Mouse (Mus musculus): ENCODE results near the gene Med26.

Med26 gene

DNA sequence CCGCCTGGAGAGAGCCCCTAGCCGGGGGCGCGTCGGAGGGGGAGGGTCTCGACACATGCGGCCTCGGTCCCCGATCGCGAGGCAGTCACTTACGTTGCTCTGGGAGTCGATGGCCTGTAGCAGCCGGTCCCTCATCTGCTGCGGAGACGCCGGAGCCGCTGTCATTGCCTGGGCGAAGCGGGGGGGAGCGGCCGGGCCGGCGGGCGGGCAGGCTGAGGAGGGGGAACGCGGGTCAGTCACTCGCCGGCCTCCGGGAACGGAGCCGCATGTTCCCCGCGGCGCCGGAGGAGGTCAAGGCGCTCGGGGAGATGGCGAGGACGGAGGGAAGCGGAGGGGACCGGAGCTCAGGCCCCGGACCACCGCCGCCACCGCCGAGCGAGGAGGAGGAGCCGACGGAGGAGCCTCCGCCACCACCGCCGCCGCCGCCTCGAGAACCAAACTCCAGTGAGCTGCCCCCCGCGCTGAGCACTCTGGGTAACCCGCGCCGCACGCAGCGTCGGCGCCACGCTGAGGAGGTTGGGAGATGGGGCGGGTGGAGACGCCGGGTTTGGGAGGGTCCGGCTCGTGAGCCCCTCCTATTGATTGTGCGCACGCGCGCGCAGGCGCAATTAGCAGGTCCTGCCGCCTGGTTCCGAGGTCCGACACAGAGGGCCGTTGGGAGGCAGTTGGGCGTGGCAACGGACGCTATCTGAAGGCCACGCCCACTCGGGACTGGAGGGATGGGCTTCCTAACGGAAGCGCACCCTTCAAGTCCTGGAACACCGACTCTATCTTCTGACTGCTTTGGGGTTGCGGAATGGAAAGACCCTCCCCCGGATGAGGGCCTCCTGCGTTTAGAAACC lies at the start of gene Med26:
Gene Med26 (minus strand): TSS at position 469 of the 842 bp plus-strand sequence.
- peak; percentile 96 to 98 for DNase-seq

- peak in 1 of 2 experiments; percentile 58 for DNase-seq
Measured at GRCm38 (mm10) chr8:72590198-72590597, 42.1 kb upstream of the Med26 start.

GRCm38 (mm10) chr8:72589286-72589685 lies 41.2 kb upstream of the Med26 start:
- DNase-seq, result no peak

GRCm38 (mm10) chr8:72588865-72589264 lies 40.8 kb upstream of the Med26 start:
- no peak for DNase-seq

GRCm38 (mm10) chr8:72587806-72588205 lies 39.7 kb upstream of the Med26 start:
- DNase-seq, result peak; percentile 72 to 80

GRCm38 (mm10) chr8:72584390-72584789 lies 36.3 kb upstream of the Med26 start:
- DNase-seq, result no peak

DNA sequence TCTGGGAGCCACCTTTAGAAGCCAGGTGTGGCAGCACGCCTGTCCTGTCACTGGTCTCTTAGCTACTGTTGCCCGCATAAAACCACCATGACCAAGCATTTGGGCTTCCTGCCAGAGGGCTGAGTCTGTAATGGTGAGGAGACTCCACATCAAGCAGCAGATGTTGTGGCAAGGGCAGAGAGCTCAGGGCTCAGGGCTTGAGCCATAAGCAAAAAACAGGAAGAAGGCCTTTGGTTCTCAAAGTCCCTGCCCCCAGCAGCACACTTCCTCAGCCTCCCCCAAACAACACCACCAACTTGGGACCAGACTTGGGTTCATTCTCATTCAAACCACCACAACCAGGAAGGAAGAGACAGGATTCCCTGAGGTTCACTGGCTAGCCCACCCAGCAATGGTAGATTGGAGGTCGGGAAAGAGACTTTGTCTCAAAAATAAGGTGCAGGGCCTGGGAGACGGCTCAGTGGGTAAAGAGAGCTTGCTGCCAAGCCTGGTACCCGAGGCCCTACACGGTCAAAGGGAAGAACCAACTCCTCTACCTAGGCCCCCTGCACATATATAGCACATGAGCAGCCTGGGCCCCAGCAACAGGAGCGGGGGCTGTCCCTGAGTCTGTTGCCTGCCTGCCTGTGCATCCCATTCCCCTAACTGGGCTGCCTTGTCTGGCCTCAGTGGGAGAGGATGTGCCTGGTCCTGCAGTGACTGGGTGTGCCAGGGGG lies 35.1 kb upstream of the Med26 start:
- no peak for DNase-seq

DNA sequence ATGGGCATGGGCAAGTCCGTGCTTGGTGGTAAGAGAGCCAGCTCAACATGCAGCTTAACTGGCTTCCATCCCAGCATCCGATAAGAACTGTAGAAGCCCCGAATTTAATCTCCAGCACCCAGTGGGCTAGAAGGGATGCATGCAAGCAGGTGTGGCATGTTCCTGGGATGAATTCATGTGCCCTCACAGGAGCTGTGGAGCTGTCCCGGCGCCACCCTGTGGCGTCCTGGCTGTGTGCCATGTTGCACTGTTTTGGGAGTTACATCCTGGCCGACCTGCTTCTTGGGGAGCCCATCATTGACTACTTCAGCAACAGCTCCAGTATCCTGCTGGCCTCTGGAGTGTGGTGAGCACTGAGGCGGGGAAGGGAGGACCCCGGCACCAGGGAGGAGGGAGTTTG lies 31.3 kb upstream of the Med26 start:
- DNase-seq, result peak; percentile 31 to 54

DNA sequence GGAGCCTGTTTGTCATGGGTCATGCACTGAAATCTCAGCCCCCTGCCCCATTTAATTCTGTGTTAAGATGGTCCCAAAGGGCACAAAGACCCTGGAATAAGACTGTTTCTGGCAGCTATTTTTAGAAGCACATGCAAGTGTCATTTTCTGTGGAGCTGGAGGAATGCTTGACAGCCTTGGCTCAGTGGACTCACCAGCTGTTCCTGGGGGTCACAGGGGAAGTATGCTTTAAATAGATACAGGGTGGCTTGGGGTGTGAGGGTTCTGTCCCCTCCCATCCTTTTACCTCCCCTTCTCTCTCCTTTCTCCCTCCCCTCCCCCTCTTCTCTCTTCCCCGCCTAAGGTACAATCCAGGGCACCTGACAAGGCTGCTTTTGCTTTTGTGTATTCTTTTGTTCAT lies 29.9 kb upstream of the Med26 start:
- DNase-seq, result no peak

DNA sequence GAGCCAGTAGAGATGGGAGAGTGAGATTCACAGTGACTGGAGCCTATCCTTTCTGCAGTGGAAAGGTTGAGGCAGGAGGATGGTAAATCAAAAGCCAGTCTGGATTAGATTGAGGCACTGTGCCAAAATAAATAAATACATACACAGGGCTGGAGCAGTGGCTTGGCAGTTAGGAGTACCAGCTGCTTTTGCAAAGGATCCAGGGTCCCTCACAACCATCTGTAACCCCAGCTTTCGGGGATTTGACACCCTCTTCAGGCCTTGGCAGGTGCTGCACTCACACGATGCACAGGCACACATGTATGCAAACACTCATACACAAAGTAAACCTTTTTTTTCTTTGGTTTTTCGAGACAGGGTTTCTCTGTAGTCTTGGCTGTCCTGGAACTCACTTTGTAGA lies 29.2 kb upstream of the Med26 start:
- DNase-seq, result no peak

GRCm38 (mm10) chr8:72575915-72576314 lies 27.8 kb upstream of the Med26 start:
- DNase-seq, result no peak

DNA sequence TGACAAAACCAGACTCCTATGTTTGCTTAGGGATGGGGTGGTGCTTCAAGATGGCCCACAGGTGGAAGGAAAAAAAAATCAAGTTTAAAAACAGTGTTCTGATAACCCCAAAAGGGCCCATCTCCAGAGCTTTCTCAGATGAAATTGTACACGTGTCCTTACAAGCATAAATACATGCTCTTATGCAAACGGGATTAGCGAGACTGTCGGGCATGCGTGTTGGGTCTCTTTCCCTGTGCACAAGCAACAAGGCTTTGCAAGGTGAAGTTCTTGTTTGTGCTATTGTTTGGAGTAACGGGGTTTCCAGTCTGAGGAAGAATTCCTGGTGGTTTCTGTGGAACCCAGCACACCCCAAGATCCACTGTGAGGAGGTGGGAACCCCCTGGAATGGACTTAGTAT lies 25.4 kb upstream of the Med26 start:
- DNase-seq, result no peak

DNA sequence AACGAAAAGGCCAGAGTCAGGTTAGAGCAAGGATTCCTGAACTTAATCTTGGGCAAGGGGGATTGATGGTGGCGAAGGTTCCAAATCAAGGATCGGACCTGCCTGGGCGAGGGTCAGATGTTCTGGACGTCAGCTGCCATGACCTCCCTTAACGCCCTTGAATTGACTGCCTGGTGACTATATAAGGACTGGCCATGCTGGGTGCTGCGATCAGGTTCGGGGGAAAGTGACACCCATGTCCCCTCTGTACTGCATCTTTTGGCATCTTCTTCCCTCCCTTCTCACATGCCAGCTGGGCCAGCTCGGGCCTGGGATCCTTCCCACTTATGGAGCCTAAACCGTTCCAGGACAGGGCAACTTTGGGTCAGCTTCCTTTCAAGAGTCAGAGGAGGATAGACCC lies 24.4 kb upstream of the Med26 start:
- peak in 1 of 2 experiments; percentile 39 for DNase-seq

- peak; percentile 83 to 89 for DNase-seq
Measured at GRCm38 (mm10) chr8:72571611-72572473, 23.8 kb upstream of the Med26 start, which contains the start of gene Tmem38a. Gene Tmem38a (plus strand): TSS chr8:72572055.

GRCm38 (mm10) chr8:72570633-72571610 lies 22.9 kb upstream of the Med26 start, which contains the start of gene Smim7:
Gene Smim7 (minus strand): TSS chr8:72571088.
- peak; percentile 97 for DNase-seq

DNA sequence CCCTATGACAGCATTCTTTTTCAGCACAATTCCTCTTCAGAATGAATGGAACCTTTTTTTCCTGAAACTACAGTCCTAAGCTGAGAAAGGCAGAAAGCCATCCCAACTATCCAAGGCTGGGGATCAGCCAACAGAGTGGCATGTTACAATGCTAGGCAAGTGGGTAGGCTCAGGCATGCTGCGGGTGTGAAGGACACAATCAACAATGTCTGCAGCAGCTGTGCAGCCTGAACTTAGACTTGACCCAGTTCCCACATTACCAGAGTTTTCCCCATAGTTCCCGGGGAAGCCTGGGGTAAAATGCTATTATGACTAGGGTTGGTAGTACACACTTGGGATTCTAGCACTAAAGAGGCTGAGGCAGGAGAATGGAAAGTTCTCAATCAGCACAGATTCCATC lies 17.9 kb upstream of the Med26 start:
- DNase-seq, result no peak

DNA sequence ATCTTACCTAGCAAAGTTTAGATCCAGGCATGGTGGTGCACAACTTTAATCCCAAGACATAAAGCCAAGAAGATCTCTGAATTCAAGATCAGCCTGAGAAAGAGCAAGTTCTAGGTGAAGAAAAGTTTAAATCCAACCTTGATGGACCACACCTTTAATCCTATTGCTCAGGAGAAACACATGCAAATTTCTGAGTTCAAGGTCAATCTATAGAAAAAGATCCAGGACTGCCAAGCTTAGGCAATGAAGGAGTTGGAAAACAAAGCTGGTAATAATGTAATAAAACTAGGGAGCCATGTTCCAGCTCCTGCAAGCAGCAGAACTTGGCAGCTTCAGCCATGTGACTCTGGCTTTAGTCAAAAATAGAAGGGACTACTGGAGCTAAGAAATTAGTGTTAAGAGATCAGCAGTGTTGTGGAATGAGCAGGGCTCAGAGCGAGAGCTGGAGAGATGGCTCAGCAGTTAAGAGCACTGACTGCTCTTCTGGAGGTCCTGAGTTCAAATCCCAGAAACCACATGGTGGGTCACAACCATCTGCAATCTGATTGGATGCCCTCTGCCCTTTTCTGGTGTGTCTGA lies 13.1 kb upstream of the Med26 start:
- DNase-seq, result no peak

- no peak for DNase-seq
Measured at GRCm38 (mm10) chr8:72555770-72556169, 7.7 kb upstream of the Med26 start.

DNA sequence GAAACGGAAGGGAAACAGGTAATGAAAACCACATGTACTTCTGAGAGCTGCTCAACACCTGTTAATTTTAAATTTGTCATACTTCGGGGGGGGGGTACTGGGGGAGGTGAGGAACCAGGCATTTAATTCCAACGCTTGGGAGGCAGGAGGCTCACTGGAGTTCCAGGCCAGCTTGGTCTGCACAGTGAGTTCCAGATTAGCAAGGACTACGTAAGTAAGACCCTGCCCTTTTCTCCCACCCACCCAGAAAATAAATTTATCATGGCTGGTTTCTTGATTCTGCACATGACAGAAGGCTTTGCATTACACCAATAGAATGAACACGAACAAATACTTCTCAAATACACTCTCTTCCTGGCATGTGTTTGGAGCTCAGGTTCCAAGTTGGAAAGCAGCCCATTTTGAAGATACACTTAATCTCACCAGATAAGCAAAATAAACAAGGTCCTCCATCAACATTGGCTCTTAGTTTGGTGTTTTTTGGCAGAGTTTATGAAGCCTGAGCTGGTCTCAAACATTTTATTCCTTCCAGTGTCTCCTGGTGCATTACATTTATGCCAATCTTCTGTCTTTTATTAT lies 1.3 kb upstream of the Med26 start:
- DNase-seq, result no peak

- no peak for DNase-seq
Measured at GRCm38 (mm10) chr8:72548644-72549313, 709 bp upstream of the Med26 start.

All from cerebellum, postnatal 25 days (tissue).